Mouse (Mus musculus) gastrocnemius, postnatal 14 days (tissue): ENCODE results near the gene Msi1. TPM values are rescaled to one million over a fixed set of nuclear protein-coding genes. Genes with fewer than 3 reads are reported as not detected.

Experiments used
- DNase-seq: peaks from one replicate; pipeline ENCODE4 v3.0.0; 2021; ENCODE audit warnings: mixed read lengths
- intact Hi-C: fragments of 180-260 bp; cut with DNase I; formaldehyde crosslinking; loops from one replicate; pipeline ENCODE4 v1.15.1; 2025; ENCODE audit warnings: low total_unique reads
- total RNA-seq, 2 experiments: library from RNA; stranded (reverse); gene quantifications; 2 replicates each; pipeline ENCODE4 v1.2.3; 2021

The Msi1 gene
- total RNA-seq, 2 experiments from 2014 or later = 1.0 to 1.9 TPM

- intact Hi-C loops = no loop called here
- DNase-seq = no peak
Observed at GRCm38 (mm10) chr5:115455838-115456237, 26.4 kb downstream of the Msi1 start.

- intact Hi-C loops = no loop called here
Observed at GRCm38 (mm10) chr5:115458918-115459317, 29.5 kb downstream of the Msi1 start.

GRCm38 (mm10) chr5:115464408-115465115 lies 35.2 kb downstream of the Msi1 start:
- DNase-seq = no peak
- intact Hi-C loops = no loop called here

More at GRCm38 (mm10) chr5:115458918-115459317, 29.5 kb downstream of the Msi1 start:
- no peak for DNase-seq

GRCm38 (mm10) chr5:115465642-115466420 lies 36.4 kb downstream of the Msi1 start, which contains the start of gene Pla2g1b:
Gene Pla2g1b, plus strand, starts transcription at chr5:115466262.
- intact Hi-C loops = no loop called here
- no peak for DNase-seq

- DNase-seq = no peak
- intact Hi-C loops = no loop called here
Observed at GRCm38 (mm10) chr5:115469791-115470190, 40.4 kb downstream of the Msi1 start.

- intact Hi-C loops = no loop called here
- DNase-seq = no peak
Observed at GRCm38 (mm10) chr5:115470766-115471531, 41.5 kb downstream of the Msi1 start.

- intact Hi-C loops = no loop called here
- no peak for DNase-seq
Observed at GRCm38 (mm10) chr5:115473191-115473590, 43.8 kb downstream of the Msi1 start.

- intact Hi-C loops = no loop called here
- DNase-seq = no peak
Observed at GRCm38 (mm10) chr5:115474174-115474828, 44.9 kb downstream of the Msi1 start.

- intact Hi-C loops = no loop called here
- peak; percentile 54 for DNase-seq
Observed at GRCm38 (mm10) chr5:115475337-115476106, 46.1 kb downstream of the Msi1 start.

- intact Hi-C loops = no loop called here
- DNase-seq = no peak
Observed at GRCm38 (mm10) chr5:115476107-115476727, 46.8 kb downstream of the Msi1 start.

GRCm38 (mm10) chr5:115479561-115479960 lies 50.2 kb downstream of the Msi1 start:
- intact Hi-C loops = no loop called here
- DNase-seq = no peak

- intact Hi-C loops = no loop called here
- DNase-seq = no peak
Observed at GRCm38 (mm10) chr5:115480101-115480500, 50.7 kb downstream of the Msi1 start.

- intact Hi-C loops = no loop called here
- DNase-seq = no peak
Observed at GRCm38 (mm10) chr5:115482390-115483265, 53.2 kb downstream of the Msi1 start.

GRCm38 (mm10) chr5:115483385-115483784 lies 54.0 kb downstream of the Msi1 start:
- intact Hi-C loops = no loop called here
- no peak for DNase-seq

GRCm38 (mm10) chr5:115483947-115484920 lies 54.8 kb downstream of the Msi1 start, which contains the start of gene Sirt4:
Gene Sirt4, minus strand, starts transcription at chr5:115484725.
- DNase-seq = peak; percentile 71
- intact Hi-C loops = no loop called here

- DNase-seq = no peak
- intact Hi-C loops = no loop called here
Observed at GRCm38 (mm10) chr5:115484996-115485395, 55.6 kb downstream of the Msi1 start.
